Mouse (Mus musculus): ENCODE measurements around the gene Rabif. TPM values are rescaled to one million over a fixed set of nuclear protein-coding genes. Genes with fewer than 3 reads are reported as not detected.
"Not testable (repeated sequence)": the region's sequence is repeated elsewhere in the genome, so short reads cannot be mapped to it uniquely, and the experiment has no call there.

Gene Rabif
- polyA plus RNA-seq, 1 experiment from 2014 or later, result 39.1 TPM

- H3K27ac ChIP-seq (replicated peaks; ENCODE audit: low read depth, low read length), result no peak overlapping the region
- H3K4me3 ChIP-seq (ENCODE audit: low read depth, low read length), result no peak overlapping the region
- WGBS, result 85% methylated on average over 1 of the region's 1 CpGs
- no peaks in the 10 kb centered on the region for H3K9me3 ChIP-seq (ENCODE audit: control insufficient read depth, low read length)
- DNase-seq (ENCODE audit: low spot score) (no peak), ATAC-seq (ENCODE audit: insufficient number of reproducible peaks, low FRiP score, low TSS enrichment, low read depth) (no peak)
- H3K9ac ChIP-seq (ENCODE audit: low read length), result no peak overlapping the region
- no peak overlapping the region for H3K4me2 ChIP-seq (ENCODE audit: low read depth, severe bottlenecking)
- no peaks in the 10 kb centered on the region for H3K4me1 ChIP-seq (ENCODE audit: control insufficient read depth, insufficient read depth, low read length)
- H3K27me3 ChIP-seq (ENCODE audit: control insufficient read depth, insufficient read depth, low read length), result no peaks in the 10 kb centered on the region
- no peaks in the 10 kb centered on the region for H3K36me3 ChIP-seq (ENCODE audit: control insufficient read depth, insufficient read depth, low read length)
These were observed 30.6 kb downstream of the Rabif start for GRCm38 (mm10) chr1:134525015-134525414.

GRCm38 (mm10) chr1:134526752-134527151, 32.3 kb downstream of the Rabif start:
- no peaks in the 10 kb centered on the region for H3K27me3 ChIP-seq (ENCODE audit: control insufficient read depth, insufficient read depth, low read length)
- no peaks in the 10 kb centered on the region for H3K36me3 ChIP-seq (ENCODE audit: control insufficient read depth, insufficient read depth, low read length)
- H3K4me3 ChIP-seq (ENCODE audit: low read depth, low read length), result no peak overlapping the region
- no peaks in the 10 kb centered on the region for H3K9me3 ChIP-seq (ENCODE audit: control insufficient read depth, low read length)
- H3K27ac ChIP-seq (replicated peaks; ENCODE audit: low read depth, low read length), result no peak overlapping the region
- 79% methylated on average over 6 of the region's 6 CpGs for WGBS
- H3K4me1 ChIP-seq (ENCODE audit: control insufficient read depth, insufficient read depth, low read length), result no peaks in the 10 kb centered on the region
- DNase-seq (ENCODE audit: low spot score), result no peak
- H3K4me2 ChIP-seq (ENCODE audit: low read depth, severe bottlenecking), result no peak overlapping the region
- no peak overlapping the region for H3K9ac ChIP-seq (ENCODE audit: low read length)
- ATAC-seq (ENCODE audit: insufficient number of reproducible peaks, low FRiP score, low TSS enrichment, low read depth), result no peak

DNA sequence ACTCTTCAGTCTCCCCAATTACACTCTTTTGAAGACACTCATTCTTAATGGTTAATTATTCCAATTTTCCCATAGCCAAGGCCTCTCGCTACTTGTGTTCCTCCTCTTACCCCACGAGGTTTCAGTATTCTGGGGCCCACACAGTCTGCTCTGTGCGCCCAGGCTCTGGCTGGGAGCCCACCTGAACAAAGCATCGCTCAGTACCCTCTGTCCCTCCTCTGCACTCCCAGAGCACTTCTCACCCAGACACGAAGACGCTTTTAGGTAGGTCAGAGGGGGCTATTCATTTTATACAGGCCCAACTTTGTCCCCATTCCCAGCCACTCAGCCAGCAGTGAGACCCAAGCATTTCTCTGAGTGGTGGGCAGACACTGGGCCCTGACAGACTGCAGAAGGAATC, 36.2 kb downstream of the Rabif start:
- Histone ChIP-seq H3K27me3 (ENCODE audit: control insufficient read depth, insufficient read depth, low read length) (no peaks in the 10 kb centered on the region), H3K9me3 (ENCODE audit: control insufficient read depth, low read length) (no peaks in the 10 kb centered on the region), H3K4me1 (ENCODE audit: control insufficient read depth, insufficient read depth, low read length) (no peaks in the 10 kb centered on the region), H3K4me3 (ENCODE audit: low read depth, low read length) (no peak overlapping the region), H3K9ac (ENCODE audit: low read length) (no peak overlapping the region), H3K36me3 (ENCODE audit: control insufficient read depth, insufficient read depth, low read length) (no peaks in the 10 kb centered on the region), H3K4me2 (ENCODE audit: low read depth, severe bottlenecking) (no peak overlapping the region), H3K27ac (replicated peaks; ENCODE audit: low read depth, low read length) (no peak overlapping the region)
- ATAC-seq (ENCODE audit: insufficient number of reproducible peaks, low FRiP score, low TSS enrichment, low read depth), result no peak
- WGBS, result 83% methylated on average over 6 of the region's 6 CpGs
- no peak for DNase-seq (ENCODE audit: low spot score)

- not testable (repeated sequence) for H3K36me3 ChIP-seq (ENCODE audit: control insufficient read depth, insufficient read depth, low read length); H3K27me3 ChIP-seq (ENCODE audit: control insufficient read depth, insufficient read depth, low read length); H3K4me2 ChIP-seq (ENCODE audit: low read depth, severe bottlenecking); DNase-seq (ENCODE audit: low spot score); ATAC-seq (ENCODE audit: insufficient number of reproducible peaks, low FRiP score, low TSS enrichment, low read depth); H3K4me1 ChIP-seq (ENCODE audit: control insufficient read depth, insufficient read depth, low read length); H3K4me3 ChIP-seq (ENCODE audit: low read depth, low read length); H3K27ac ChIP-seq (replicated peaks; ENCODE audit: low read depth, low read length); H3K9ac ChIP-seq (ENCODE audit: low read length); H3K9me3 ChIP-seq (ENCODE audit: control insufficient read depth, low read length)
- WGBS, result 94% methylated on average over 10 of the region's 10 CpGs
These were observed 39.3 kb downstream of the Rabif start for GRCm38 (mm10) chr1:134533710-134534109.

DNA sequence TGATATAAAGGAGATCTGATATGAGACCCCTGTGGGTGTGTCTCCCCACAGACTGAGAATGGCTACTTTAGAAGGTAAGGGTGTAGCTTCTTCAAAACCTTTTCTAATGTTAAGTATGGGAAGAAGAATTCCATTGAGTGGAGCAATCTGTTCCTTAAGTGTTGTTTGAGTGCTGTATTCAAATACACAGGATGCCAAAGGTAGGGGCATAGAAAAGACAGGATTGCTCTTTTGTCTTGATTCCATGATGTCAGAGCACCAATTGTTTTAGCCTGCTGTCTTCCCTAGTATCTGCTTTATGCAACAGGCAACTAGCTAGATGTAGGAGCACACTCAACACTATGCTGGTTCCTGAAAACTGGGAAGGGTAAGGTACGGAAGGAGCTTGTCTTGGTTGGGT, 40.6 kb downstream of the Rabif start:
- H3K9me3 ChIP-seq (ENCODE audit: control insufficient read depth, low read length), result no peaks in the 10 kb centered on the region
- H3K27ac ChIP-seq (replicated peaks; ENCODE audit: low read depth, low read length), result no peak overlapping the region
- H3K4me2 ChIP-seq (ENCODE audit: low read depth, severe bottlenecking), result no peak overlapping the region
- no peaks in the 10 kb centered on the region for H3K27me3 ChIP-seq (ENCODE audit: control insufficient read depth, insufficient read depth, low read length)
- no peaks in the 10 kb centered on the region for H3K36me3 ChIP-seq (ENCODE audit: control insufficient read depth, insufficient read depth, low read length)
- DNase-seq (ENCODE audit: low spot score), result no peak
- no peak for ATAC-seq (ENCODE audit: insufficient number of reproducible peaks, low FRiP score, low TSS enrichment, low read depth)
- H3K9ac ChIP-seq (ENCODE audit: low read length), result no peak overlapping the region
- H3K4me3 ChIP-seq (ENCODE audit: low read depth, low read length), result no peak overlapping the region
- H3K4me1 ChIP-seq (ENCODE audit: control insufficient read depth, insufficient read depth, low read length), result no peaks in the 10 kb centered on the region
- WGBS, result 89% methylated on average over 1 of the region's 1 CpGs

GRCm38 (mm10) chr1:134535513-134535912, 41.1 kb downstream of the Rabif start:
- no peaks in the 10 kb centered on the region for H3K4me1 ChIP-seq (ENCODE audit: control insufficient read depth, insufficient read depth, low read length)
- H3K9ac ChIP-seq (ENCODE audit: low read length), result no peak overlapping the region
- DNase-seq (ENCODE audit: low spot score), result no peak
- H3K27ac ChIP-seq (replicated peaks; ENCODE audit: low read depth, low read length), result no peak overlapping the region
- H3K27me3 ChIP-seq (ENCODE audit: control insufficient read depth, insufficient read depth, low read length), result no peaks in the 10 kb centered on the region
- no peaks in the 10 kb centered on the region for H3K36me3 ChIP-seq (ENCODE audit: control insufficient read depth, insufficient read depth, low read length)
- WGBS, result 71% methylated on average over 3 of the region's 3 CpGs
- no peak for ATAC-seq (ENCODE audit: insufficient number of reproducible peaks, low FRiP score, low TSS enrichment, low read depth)
- H3K4me3 ChIP-seq (ENCODE audit: low read depth, low read length), result no peak overlapping the region
- no peaks in the 10 kb centered on the region for H3K9me3 ChIP-seq (ENCODE audit: control insufficient read depth, low read length)
- H3K4me2 ChIP-seq (ENCODE audit: low read depth, severe bottlenecking), result no peak overlapping the region

DNA sequence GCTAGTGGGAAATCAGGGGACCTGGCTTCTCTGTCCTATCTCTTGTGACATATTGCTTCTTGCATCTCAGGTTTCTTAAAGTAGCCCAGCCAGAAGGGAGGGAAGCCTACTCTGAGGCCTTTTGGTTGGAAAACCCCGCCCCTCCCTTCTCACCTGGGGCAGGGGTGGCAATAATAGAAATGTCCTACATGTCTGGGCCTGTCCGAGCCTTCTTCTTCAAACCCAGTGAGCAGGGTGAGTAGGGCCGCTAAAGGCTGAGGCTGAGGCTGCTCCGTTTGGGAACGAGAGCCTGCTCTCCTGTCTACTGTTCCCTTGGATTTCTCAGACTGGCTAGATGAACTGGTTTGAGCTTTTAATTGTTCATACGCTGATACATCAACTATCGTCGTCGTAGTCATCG, 46.2 kb downstream of the Rabif start:
- H3K36me3 ChIP-seq (ENCODE audit: control insufficient read depth, insufficient read depth, low read length), result no peaks in the 10 kb centered on the region
- H3K4me1 ChIP-seq (ENCODE audit: control insufficient read depth, insufficient read depth, low read length), result no peaks in the 10 kb centered on the region
- H3K27ac ChIP-seq (replicated peaks; ENCODE audit: low read depth, low read length), result no peak overlapping the region
- H3K9ac ChIP-seq (ENCODE audit: low read length), result no peak overlapping the region
- H3K9me3 ChIP-seq (ENCODE audit: control insufficient read depth, low read length), result no peaks in the 10 kb centered on the region
- H3K27me3 ChIP-seq (ENCODE audit: control insufficient read depth, insufficient read depth, low read length), result no peaks in the 10 kb centered on the region
- no peak for ATAC-seq (ENCODE audit: insufficient number of reproducible peaks, low FRiP score, low TSS enrichment, low read depth)
- WGBS, result 82% methylated on average over 10 of the region's 10 CpGs
- no peak overlapping the region for H3K4me2 ChIP-seq (ENCODE audit: low read depth, severe bottlenecking)
- DNase-seq (ENCODE audit: low spot score), result no peak
- H3K4me3 ChIP-seq (ENCODE audit: low read depth, low read length), result no peak overlapping the region

DNA sequence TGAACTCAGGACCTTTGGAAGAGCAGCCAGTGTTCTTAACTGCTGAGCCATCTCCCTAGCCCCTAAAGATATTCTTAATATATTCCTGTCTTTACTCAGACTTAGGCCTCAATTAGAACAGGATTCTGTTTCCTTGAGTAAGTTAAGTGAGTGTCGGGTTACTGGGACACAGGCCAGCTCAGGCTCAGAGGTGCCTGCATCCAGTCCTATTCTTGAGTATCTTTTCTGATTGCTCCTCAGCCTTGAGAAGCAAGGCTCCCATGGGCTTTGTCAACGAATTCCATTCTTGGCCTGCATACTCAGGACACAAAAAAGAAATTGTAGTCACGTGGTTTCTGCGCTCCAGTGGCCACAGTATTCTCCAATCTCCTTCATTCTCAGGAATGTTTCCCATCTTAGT, 53.8 kb downstream of the Rabif start:
- H3K27me3 ChIP-seq (ENCODE audit: control insufficient read depth, insufficient read depth, low read length), result no peaks in the 10 kb centered on the region
- WGBS, result 72% methylated on average over 4 of the region's 4 CpGs
- ATAC-seq (ENCODE audit: insufficient number of reproducible peaks, low FRiP score, low TSS enrichment, low read depth) (no peak), DNase-seq (ENCODE audit: low spot score) (no peak)
- H3K36me3 ChIP-seq (ENCODE audit: control insufficient read depth, insufficient read depth, low read length), result no peaks in the 10 kb centered on the region
- H3K9ac ChIP-seq (ENCODE audit: low read length), result no peak overlapping the region
- no peak overlapping the region for H3K4me3 ChIP-seq (ENCODE audit: low read depth, low read length)
- H3K9me3 ChIP-seq (ENCODE audit: control insufficient read depth, low read length), result no peaks in the 10 kb centered on the region
- no peak overlapping the region for H3K27ac ChIP-seq (replicated peaks; ENCODE audit: low read depth, low read length)
- H3K4me1 ChIP-seq (ENCODE audit: control insufficient read depth, insufficient read depth, low read length), result no peaks in the 10 kb centered on the region
- no peak overlapping the region for H3K4me2 ChIP-seq (ENCODE audit: low read depth, severe bottlenecking)

DNA sequence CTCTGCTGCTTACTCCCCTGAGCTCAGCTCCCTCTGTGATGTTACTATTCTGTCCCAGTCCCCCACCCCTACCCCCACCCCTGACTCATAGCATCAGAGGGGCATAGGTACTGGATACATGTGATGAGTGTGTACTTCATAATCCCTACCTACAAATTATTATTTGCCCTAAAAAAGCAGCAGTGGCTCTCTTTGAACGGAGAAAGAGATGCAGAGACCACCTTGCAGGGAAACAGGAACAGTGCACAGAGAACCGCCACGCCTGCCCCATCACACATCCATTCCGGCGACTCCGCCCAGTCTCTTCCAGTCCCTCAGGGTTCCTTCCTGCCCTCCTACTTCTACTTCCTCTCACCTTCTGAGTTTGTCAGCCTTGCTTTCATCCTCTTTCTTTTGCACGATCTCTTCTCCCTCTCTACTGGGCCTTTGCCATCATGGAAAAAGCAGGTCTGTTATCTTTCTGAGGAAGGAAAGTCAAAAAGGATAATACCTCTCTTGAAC, 55.2 kb downstream of the Rabif start, which contains the start of gene Mgat4e:
Mgat4e (minus strand) TSS at position 51 of the 501 bp plus-strand sequence.
- Histone ChIP-seq H3K27me3 (ENCODE audit: control insufficient read depth, insufficient read depth, low read length) (no peaks in the 10 kb centered on the region), H3K27ac (replicated peaks; ENCODE audit: low read depth, low read length) (no peak within 1 kb of the TSS), H3K4me2 (ENCODE audit: low read depth, severe bottlenecking) (no peak within 1 kb of the TSS), H3K9ac (ENCODE audit: low read length) (no peak within 1 kb of the TSS), H3K36me3 (ENCODE audit: control insufficient read depth, insufficient read depth, low read length) (no peaks in the 10 kb centered on the region), H3K4me1 (ENCODE audit: control insufficient read depth, insufficient read depth, low read length) (no peaks in the 10 kb centered on the region), H3K4me3 (ENCODE audit: low read depth, low read length) (no peak within 1 kb of the TSS), H3K9me3 (ENCODE audit: control insufficient read depth, low read length) (no peaks in the 10 kb centered on the region)
- ATAC-seq (ENCODE audit: insufficient number of reproducible peaks, low FRiP score, low TSS enrichment, low read depth) (no peak), DNase-seq (ENCODE audit: low spot score) (no peak)
- 51% methylated on average over 7 of the region's 7 CpGs for WGBS

Data from limb, embryonic 11.5 days (tissue).